Mouse (Mus musculus): ENCODE results near the gene 4930519P11Rik. TPM values are rescaled to one million over a fixed set of nuclear protein-coding genes. Genes with fewer than 3 reads are reported as not detected.

4930519P11Rik gene
- polyA plus RNA-seq, 1 experiment, result 1.4 TPM

GRCm38 (mm10) chr2:154642005-154642459, 28.8 kb upstream of the 4930519P11Rik start:
- no peaks in the 10 kb centered on the region for H3K27me3 ChIP-seq (ENCODE audit: control insufficient read depth, insufficient read depth, low read length)
- TF ChIP-seq CTCF (IDR thresholded peaks at IDR 0.05; ENCODE audit: extremely low read depth, insufficient read depth, insufficient read length, insufficient replicate concordance) (no peak), POLR2A (IDR thresholded peaks at IDR 0.05; ENCODE audit: low read depth, low read length) (no peak)
- peaks cover 17% of the 10 kb centered on the region for H3K36me3 ChIP-seq (ENCODE audit: control insufficient read depth, insufficient read depth, low read length)
- DNase-seq (ENCODE audit: low read depth in 1 of 2, low spot score in 2 of 2), result no peak
- H3K27ac ChIP-seq (ENCODE audit: insufficient read depth, low read length), result no peak overlapping the region
- no peaks in the 10 kb centered on the region for H3K4me1 ChIP-seq (ENCODE audit: control insufficient read depth, insufficient read depth, insufficient read length)
- 94% methylated on average over 9 of the region's 9 CpGs for WGBS
- H3K4me3 ChIP-seq (ENCODE audit: extremely low read depth, insufficient read depth, insufficient read length), result no peak overlapping the region

DNA sequence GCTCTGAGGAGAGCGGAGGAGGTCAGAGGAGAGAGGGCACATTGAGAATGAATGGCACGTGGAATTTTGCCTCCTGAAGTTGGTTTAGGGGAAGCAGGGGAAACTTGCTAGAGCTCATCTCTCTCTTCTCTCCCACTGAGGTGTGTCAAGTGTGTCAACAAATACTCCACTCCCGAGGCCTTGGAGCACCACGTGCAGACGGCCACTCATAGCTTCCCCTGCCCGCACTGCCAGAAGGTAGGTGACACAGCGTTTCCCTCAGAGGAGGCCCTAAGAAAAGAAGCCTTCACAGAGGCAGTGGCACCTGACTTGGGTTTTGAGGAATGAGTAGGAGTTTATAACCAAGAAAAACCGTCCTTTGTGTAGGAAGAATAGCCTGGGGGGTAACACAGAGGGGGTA, 27.9 kb upstream of the 4930519P11Rik start:
- Histone ChIP-seq H3K4me3 (ENCODE audit: extremely low read depth, insufficient read depth, insufficient read length) (no peak overlapping the region), H3K36me3 (ENCODE audit: control insufficient read depth, insufficient read depth, low read length) (peaks cover 17% of the 10 kb centered on the region)
- WGBS, result 87% methylated on average over 8 of the region's 8 CpGs

DNA sequence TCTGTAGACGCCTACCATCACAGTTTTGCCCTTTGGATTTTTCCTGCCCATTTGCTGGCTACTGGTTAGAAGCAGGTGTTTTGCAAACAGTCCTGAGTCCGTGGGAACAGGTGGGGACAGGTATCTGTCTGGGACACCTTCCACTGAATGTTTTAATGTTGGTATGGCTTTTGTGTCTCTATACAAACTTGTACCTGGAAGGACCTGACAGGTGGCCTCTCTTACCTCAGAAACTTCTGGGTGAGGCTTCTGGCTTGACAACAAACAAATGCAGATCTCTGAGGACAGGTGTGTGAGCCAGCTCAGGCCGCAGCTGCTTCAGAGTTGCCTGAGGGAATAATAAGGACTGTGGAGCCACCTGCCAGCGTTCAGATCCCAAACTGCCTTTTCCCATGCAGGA, 25.9 kb upstream of the 4930519P11Rik start:
- Histone ChIP-seq H3K27ac (ENCODE audit: insufficient read depth, low read length) (no peak overlapping the region), H3K27me3 (ENCODE audit: control insufficient read depth, insufficient read depth, low read length) (no peaks in the 10 kb centered on the region)
- 97% methylated on average over 4 of the region's 4 CpGs for WGBS

More for the DNA sequence above, 27.9 kb upstream of the 4930519P11Rik start:
- H3K4me1 ChIP-seq (ENCODE audit: control insufficient read depth, insufficient read depth, insufficient read length), result no peaks in the 10 kb centered on the region
- DNase-seq (ENCODE audit: low read depth in 1 of 2, low spot score in 2 of 2), result no peak
- no peak overlapping the region for H3K27ac ChIP-seq (ENCODE audit: insufficient read depth, low read length)
- H3K27me3 ChIP-seq (ENCODE audit: control insufficient read depth, insufficient read depth, low read length), result no peaks in the 10 kb centered on the region
- no peak for TF ChIP-seq POLR2A (IDR thresholded peaks at IDR 0.05; ENCODE audit: low read depth, low read length)
- no peak for TF ChIP-seq CTCF (IDR thresholded peaks at IDR 0.05; ENCODE audit: extremely low read depth, insufficient read depth, insufficient read length, insufficient replicate concordance)

GRCm38 (mm10) chr2:154638521-154638920, 25.3 kb upstream of the 4930519P11Rik start:
- no peaks in the 10 kb centered on the region for H3K4me1 ChIP-seq (ENCODE audit: control insufficient read depth, insufficient read depth, insufficient read length)
- no peak for TF ChIP-seq POLR2A (IDR thresholded peaks at IDR 0.05; ENCODE audit: low read depth, low read length)
- no peak for TF ChIP-seq CTCF (IDR thresholded peaks at IDR 0.05; ENCODE audit: extremely low read depth, insufficient read depth, insufficient read length, insufficient replicate concordance)
- no peak overlapping the region for H3K27ac ChIP-seq (ENCODE audit: insufficient read depth, low read length)
- DNase-seq (ENCODE audit: low read depth in 1 of 2, low spot score in 2 of 2), result no peak
- WGBS, result 95% methylated on average over 3 of the region's 3 CpGs
- H3K4me3 ChIP-seq (ENCODE audit: extremely low read depth, insufficient read depth, insufficient read length), result no peak overlapping the region
- no peaks in the 10 kb centered on the region for H3K27me3 ChIP-seq (ENCODE audit: control insufficient read depth, insufficient read depth, low read length)
- peaks cover 14% of the 10 kb centered on the region for H3K36me3 ChIP-seq (ENCODE audit: control insufficient read depth, insufficient read depth, low read length)

More for the DNA sequence above, 25.9 kb upstream of the 4930519P11Rik start:
- DNase-seq (ENCODE audit: low read depth in 1 of 2, low spot score in 2 of 2), result no peak
- TF ChIP-seq CTCF (IDR thresholded peaks at IDR 0.05; ENCODE audit: extremely low read depth, insufficient read depth, insufficient read length, insufficient replicate concordance), result no peak
- TF ChIP-seq POLR2A (IDR thresholded peaks at IDR 0.05; ENCODE audit: low read depth, low read length), result no peak
- Histone ChIP-seq H3K4me3 (ENCODE audit: extremely low read depth, insufficient read depth, insufficient read length) (no peak overlapping the region), H3K4me1 (ENCODE audit: control insufficient read depth, insufficient read depth, insufficient read length) (no peaks in the 10 kb centered on the region), H3K36me3 (ENCODE audit: control insufficient read depth, insufficient read depth, low read length) (peaks cover 14% of the 10 kb centered on the region)

DNA sequence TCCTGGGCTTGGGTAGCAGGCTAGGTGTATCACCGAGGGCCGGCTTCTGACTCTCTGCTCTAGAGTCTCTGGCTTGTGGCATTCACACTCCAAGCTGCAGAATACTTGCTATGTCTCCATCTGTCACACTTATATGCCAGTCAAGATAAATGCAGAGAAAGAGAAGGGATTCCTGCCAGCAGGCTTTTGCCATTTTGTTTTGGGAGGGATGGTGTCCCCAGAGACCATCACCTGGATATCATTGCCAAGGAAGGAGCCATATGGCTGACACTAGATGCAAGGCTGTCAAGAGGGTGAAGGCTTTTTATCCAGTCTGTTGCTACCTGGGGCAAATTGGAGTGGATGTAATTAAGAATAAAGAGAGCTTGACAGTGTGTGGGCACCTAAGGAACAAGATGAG, 22.6 kb upstream of the 4930519P11Rik start:
- Histone ChIP-seq H3K4me3 (ENCODE audit: extremely low read depth, insufficient read depth, insufficient read length) (no peak overlapping the region), H3K4me1 (ENCODE audit: control insufficient read depth, insufficient read depth, insufficient read length) (no peaks in the 10 kb centered on the region), H3K27me3 (ENCODE audit: control insufficient read depth, insufficient read depth, low read length) (no peaks in the 10 kb centered on the region), H3K36me3 (ENCODE audit: control insufficient read depth, insufficient read depth, low read length) (peaks cover 11% of the 10 kb centered on the region), H3K27ac (ENCODE audit: insufficient read depth, low read length) (no peak overlapping the region)
- DNase-seq (ENCODE audit: low read depth in 1 of 2, low spot score in 2 of 2), result no peak
- WGBS, result 98% methylated on average over 2 of the region's 2 CpGs
- no peak for TF ChIP-seq POLR2A (IDR thresholded peaks at IDR 0.05; ENCODE audit: low read depth, low read length)

DNA sequence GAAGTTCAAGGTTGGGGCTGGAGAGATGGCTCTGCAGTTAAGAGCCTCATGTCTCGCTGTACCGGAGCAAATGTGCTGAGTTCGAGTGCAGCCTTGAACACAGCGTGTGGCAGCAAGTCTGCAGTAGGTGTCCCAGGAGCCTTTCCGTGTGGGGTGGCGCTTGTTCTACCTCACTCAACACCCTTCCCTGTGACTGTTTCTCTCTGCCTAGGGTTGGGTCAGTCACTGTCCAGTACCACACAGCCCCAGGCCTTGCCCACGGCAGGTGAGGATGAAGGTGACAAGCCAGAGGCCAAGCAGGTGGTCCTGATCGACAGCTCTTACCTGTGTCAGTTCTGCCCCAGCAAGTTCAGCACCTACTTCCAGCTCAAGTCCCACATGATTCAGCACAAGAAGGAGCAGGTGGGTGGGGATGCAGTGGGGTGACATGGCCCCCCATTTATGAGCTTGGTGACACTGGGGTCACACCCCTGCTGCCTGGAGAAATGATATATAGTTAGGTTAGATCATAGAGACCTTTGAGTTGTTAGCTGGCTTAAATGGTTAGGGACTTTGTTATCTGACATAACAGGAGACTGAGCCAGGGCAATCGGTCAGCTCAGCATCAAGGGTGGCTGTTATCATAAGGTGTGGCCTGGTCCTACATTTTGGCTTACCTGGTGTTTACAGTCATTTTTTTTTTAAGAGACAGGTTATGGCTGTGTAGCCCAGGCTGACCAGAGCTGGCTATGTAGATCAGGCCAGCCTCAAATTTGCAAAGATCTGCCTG, 20.8 kb upstream of the 4930519P11Rik start:
- peaks cover 14% of the 10 kb centered on the region for H3K36me3 ChIP-seq (ENCODE audit: control insufficient read depth, insufficient read depth, low read length)
- H3K27ac ChIP-seq (ENCODE audit: insufficient read depth, low read length), result peak overlapping the region; percentile 33; the same call in 1 of the 2 replicates
- no peak for TF ChIP-seq POLR2A (IDR thresholded peaks at IDR 0.05; ENCODE audit: low read depth, low read length)
- TF ChIP-seq CTCF (IDR thresholded peaks at IDR 0.05; ENCODE audit: extremely low read depth, insufficient read depth, insufficient read length, insufficient replicate concordance), result no peak
- H3K4me3 ChIP-seq (ENCODE audit: extremely low read depth, insufficient read depth, insufficient read length), result no peak overlapping the region
- H3K27me3 ChIP-seq (ENCODE audit: control insufficient read depth, insufficient read depth, low read length), result no peaks in the 10 kb centered on the region
- 95% methylated on average over 9 of the region's 9 CpGs for WGBS
- no peaks in the 10 kb centered on the region for H3K4me1 ChIP-seq (ENCODE audit: control insufficient read depth, insufficient read depth, insufficient read length)
- DNase-seq (ENCODE audit: low read depth in 1 of 2, low spot score in 2 of 2), result no peak

All from spleen, adult 2 months (tissue).